Mouse (Mus musculus) c-Kit-positive CD71-positive TER-119-negative erythroid progenitor cells, embryonic 14.5 days (primary cell): ENCODE data around the gene Gm20661.

Experiments used
- DNase-seq: peaks from one replicate; pipeline ENCODE4 v3.0.0-alpha.2; 2013; ENCODE audit warnings: low read depth

The Gm20661 gene

GRCm38 (mm10) chr9:107967437-107967836 is 15.4 kb upstream of the Gm20661 start:
- no peak for DNase-seq

DNA sequence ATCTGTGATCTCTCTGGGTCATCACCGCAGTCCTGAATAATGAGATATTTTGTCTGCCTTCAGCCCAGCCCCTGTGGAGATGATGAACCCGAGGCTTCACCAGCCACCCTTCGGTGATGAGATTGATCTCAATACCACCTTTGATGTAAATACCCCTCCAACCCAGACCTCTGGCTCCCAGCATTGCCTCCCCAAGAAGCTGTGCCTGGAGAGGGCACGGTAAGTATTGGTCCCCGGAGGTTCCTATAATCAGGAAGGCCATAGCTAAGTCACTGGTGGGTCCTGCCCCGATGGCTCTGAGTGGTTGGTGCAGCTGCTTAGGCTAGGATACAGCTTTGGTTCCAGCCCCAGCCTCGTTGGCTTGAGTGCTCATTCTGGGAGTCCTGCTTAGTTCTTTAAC is 14.3 kb upstream of the Gm20661 start:
- no peak for DNase-seq

- no peak for DNase-seq
Measured at GRCm38 (mm10) chr9:107970311-107970710, 12.5 kb upstream of the Gm20661 start.

DNA sequence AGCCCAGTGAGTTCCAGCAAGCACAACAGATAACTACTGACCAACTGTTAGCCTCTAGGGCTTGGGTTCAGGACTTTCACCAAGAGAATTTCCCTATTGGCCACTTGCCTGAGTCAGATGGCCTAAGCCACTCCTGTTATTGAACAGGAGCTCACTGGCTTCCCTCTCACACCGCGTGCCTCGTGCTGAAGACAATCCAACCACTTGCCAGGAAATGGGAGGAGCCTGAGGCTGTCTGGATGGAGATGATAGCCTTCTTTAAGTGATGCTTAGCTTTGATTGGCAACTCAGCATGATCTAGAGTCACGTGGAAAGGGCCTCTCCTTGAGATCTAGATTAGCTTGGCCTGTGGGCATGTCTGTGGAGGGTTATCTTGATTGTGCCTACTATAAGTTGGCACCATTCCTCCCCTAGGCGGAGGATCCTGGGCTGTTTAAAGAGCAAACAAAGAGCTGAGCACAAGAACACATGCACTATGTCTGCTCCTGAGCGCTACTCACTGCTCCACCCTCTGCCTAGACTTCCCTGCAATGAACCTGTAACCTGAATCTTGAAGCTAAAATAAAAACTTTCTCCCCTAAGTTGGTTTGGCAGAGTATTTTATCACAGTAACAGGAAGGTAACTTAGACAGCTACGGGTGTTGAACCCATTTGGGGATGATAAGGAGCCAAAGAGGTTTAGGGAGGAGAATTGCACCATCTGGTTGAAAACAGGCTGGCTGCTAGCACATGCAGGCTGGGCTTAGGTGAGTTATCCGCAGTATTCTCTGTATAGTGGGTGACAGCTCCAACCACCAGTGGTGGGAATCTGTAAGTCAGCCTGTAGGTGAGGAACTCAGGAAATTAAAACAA is 10.9 kb upstream of the Gm20661 start:
- peak; percentile 90 for DNase-seq

DNA sequence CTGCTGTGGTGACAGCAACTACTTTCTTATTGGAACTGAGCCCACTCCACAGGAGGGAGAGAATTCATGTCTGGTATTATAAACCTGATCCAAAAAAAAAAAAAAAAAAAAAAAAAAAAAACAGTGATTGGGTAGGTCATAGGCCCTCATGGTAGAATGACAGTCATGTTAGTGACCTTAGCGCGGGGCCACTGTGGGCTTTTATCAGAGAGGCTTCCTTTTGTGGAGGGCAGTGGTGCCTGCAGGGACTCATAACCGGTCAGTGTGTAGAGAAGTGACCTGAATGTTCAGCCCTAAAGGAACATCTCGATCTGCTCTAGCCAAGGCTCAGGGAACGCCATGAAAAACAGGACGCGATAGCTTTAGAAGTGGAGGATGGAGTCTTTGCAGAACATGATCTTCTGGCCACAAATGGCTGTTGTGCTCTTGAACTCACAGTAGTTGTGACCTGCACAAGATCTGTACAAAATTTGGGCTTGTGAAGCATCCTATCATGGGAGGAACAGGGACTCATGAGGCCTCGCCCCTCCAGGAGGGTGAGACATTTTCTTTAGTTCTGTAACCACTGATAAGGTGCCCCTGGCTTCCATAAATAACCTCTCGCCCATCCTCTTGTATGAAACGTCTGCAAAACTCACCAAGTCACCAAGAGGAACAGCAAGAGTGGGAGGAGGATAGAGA is 8.2 kb upstream of the Gm20661 start:
- peak; percentile 84 for DNase-seq

- DNase-seq, result peak; percentile 93
Measured at GRCm38 (mm10) chr9:107975399-107976386, 7.2 kb upstream of the Gm20661 start, which contains the start of gene Uba7. Uba7 (plus strand) TSS chr9:107975505.

- DNase-seq, result no peak
Measured at GRCm38 (mm10) chr9:107978815-107979214, 4.0 kb upstream of the Gm20661 start.

GRCm38 (mm10) chr9:107981684-107982605 is 913 bp upstream of the Gm20661 start:
- DNase-seq, result no peak

- no peak for DNase-seq
Measured at GRCm38 (mm10) chr9:107983421-107983890, 598 bp downstream of the Gm20661 start.

DNA sequence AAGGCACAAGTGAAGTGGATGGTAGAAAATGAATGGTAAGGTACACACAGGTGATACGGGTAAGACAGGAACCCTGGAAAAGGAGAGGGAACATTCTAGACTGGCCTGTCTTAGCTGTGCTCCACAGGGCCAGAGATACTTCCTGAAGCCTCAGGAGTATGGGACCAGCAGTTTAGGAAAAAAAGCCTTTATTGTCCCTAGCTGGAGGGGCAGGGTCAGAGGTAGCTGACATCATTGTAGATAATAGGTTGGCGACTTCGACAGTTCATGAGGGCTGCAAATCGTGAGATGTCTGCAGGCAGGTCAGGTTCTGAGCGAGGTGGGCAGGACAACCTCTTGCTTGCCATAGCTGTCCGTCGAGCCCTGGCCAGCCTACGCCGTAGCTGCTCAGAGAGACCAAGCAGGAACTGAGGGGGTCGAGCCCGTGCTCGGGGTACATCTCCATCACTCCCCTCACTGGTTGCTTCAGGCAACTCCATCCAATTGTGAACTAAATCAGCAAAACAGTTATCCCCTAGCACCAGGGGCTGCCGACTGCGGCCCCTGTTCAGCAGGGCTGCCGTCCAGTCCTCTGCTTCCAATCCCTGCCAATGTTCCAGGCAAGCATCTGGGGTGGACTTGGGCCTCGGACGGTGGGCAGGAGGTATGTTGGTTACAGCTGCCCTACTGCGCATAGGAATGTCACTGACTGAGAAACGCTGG is 1.3 kb downstream of the Gm20661 start:
- no peak for DNase-seq

- no peak for DNase-seq
Measured at GRCm38 (mm10) chr9:107984754-107985055, 1.8 kb downstream of the Gm20661 start.

DNA sequence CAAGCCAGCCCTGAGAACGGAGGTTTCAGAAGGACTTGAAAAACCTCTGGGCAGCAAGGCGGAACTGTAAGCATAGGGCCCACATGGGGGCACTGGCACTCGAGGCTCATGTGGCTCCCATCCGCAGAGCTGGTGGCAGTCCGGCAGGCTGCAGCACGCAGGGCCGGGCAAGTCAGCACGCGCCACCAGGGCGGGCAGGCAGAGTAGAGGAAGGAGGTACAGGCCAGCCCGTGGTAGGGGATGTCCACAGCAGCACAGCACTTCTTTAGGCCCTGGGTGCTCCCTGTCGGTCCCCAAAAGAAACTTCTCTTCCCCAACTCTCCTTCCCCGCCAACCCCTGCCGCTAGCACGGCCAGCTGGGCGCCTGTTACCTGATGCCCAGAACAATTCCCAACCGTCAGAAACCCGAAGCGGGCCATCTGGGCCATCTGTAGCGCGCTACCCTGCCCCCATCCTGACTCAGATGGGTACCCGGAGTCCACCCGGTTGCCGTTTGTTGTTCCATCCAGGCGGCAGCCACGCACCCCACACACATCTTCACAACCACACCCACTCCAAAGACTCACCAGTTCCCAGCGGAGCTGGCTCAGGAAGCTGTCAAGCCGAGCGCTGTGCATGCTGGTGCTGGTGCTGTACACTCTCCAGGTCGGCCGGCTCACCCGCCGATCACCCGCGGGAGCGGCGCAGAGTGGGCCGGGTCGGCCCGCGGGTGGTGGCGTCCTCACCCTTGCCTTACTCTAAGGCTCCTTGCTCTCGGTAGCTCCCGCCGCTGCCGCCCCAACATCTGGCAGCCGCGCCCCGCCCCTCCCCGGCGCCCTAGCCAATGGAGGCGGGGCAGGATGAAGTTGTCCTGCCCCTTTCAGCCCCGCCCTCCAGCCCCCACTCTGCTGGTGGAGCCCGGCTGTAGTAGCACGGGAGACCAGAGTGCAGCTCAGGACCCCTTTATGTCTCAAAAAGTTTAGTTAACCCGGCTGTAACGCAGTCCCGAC is 2.6 kb downstream of the Gm20661 start, which contains the start of gene Inka1:
Inka1 (minus strand) TSS at position 749 of the 989 bp plus-strand sequence.
- peak; percentile 85 for DNase-seq

- DNase-seq, result no peak
Measured at GRCm38 (mm10) chr9:107986376-107986775, 3.5 kb downstream of the Gm20661 start.

DNA sequence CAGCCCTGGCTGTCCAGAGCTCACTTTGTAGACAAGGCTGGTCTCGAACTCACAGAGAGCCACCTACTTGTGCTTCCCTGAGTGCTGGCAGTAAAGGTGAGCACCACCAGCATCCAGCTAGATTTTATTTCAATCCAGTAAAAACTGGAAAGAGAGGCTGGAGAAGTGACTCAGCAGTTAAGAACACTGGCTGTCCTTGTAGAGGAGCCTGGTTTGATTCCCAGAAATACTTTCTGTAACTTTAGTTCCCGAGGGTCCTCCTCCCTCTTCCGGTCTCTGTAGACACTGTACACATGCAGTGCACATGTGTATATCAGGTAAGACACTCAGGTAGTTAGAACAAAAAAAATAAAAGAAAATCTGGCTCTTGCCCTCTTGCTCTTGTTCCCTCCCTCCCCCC is 5.1 kb downstream of the Gm20661 start:
- DNase-seq, result no peak

DNA sequence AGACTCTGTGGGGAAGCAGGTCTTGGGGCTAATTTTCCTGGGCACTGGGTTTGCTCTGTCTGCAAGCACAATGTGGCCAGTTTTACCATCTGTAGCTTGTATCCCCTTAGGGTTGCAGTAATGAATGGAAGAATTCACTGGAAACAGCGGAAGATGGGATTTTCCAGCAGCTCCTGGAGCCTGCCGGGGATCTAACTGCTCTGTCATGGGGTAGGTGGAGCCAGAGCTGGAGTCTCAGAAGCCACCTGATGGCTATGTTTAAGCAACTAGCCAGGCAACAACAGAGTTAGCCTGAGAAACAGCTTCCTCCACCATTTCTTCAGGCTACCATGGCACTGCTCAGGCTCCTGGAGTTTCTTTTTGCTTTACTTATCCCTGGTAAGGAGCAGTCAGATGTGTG is 9.3 kb downstream of the Gm20661 start, which contains the start of gene Cdhr4:
Cdhr4 (plus strand) TSS at position 301 of the 400 bp plus-strand sequence.
- no peak for DNase-seq

GRCm38 (mm10) chr9:107993013-107993412 is 10.2 kb downstream of the Gm20661 start:
- DNase-seq, result no peak

DNA sequence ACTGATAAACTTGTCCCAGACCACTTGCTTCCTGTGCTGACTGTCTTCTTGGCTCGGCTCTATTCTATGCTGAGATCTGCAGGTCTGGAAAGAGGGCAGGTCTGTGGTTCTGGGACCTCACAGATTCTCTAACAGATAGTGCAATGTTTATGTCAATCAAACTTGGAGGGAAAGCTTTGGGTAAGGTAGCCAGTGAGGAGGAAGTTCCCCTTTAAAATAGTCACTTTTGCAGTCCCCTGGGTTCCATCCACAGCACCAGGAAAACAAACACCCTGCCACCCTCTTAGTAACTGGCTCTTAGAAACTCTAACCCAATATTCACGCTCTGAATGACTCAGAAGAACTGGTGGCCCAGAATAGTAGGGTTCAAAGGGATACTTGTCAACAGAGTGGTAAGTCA is 11.6 kb downstream of the Gm20661 start:
- DNase-seq, result no peak

DNA sequence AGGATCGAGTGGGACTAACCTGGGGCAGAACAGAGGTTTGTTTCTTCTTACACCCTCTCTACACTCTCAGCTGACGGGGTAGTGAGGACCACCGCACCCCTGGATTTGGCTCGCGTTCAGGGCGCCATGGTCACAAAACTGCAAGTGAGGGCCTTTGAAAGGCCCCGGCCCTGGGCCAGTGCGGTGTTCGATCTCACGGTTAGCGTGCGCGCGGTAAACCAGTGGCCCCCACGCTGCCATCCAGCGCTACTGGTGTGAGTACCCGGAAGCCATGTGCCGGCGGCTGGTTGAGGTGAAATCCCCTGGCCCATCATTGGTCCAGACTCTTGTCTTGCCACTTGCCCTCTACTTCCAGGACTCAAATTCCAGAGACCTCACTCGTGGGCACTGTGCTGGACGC is 12.7 kb downstream of the Gm20661 start:
- DNase-seq, result no peak

DNA sequence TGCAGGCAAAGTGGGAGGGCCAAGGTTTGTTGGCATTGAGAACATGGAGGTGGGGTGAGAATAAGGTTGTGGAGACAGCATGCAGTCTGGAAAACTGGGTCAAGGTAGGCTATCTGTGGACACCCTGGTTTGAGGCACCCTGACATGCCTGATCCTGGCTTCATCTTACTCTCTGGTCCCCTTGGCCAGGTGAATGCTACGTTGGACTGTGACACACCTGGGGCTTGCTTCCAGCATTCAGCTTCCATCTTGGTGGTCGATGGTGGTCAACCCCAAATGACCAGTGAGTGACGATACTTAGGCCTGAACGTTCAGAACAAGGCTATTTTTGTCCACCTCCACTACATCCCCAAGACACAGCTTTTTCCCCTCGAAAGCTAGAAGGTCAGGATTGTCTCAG is 13.2 kb downstream of the Gm20661 start, which contains the start of gene Gm20662:
Gm20662 (plus strand) TSS at position 301 of the 400 bp plus-strand sequence.
- DNase-seq, result no peak
